Mouse (Mus musculus) ES-Bruce4 (cell line): ENCODE measurements at regions not wholly inside any gene's neighbourhood (a gene's known extent, or its start where the extent isn't known, plus 50 kb on each side); places are given as distances from the start of the nearest gene placed in this dataset.

Experiments used
- H3K27ac ChIP-seq: 2 replicates; pipeline ENCODE4 v1.5.1; 2012; ENCODE audit warnings: low read length, inconsistent platforms; ENCODE audit not compliant: insufficient read depth
- H3K27me3 ChIP-seq: 2 replicates; pipeline ENCODE4 v1.6.1; 2012; ENCODE audit warnings: mild to moderate bottlenecking, low read length, inconsistent platforms; ENCODE audit not compliant: control insufficient read depth, poor library complexity, insufficient read depth, severe bottlenecking
- H3K36me3 ChIP-seq: 2 replicates; pipeline ENCODE4 v1.6.1; 2012; ENCODE audit warnings: inconsistent platforms, mild to moderate bottlenecking, low read length, moderate library complexity; ENCODE audit not compliant: control insufficient read depth, poor library complexity, insufficient read depth, severe bottlenecking
- H3K4me1 ChIP-seq: one replicate; pipeline ENCODE4 v1.8.1; 2011; ENCODE audit warnings: low read length; ENCODE audit not compliant: control insufficient read depth, insufficient read depth
- H3K4me3 ChIP-seq: 2 replicates; pipeline ENCODE4 v1.5.1; 2011; ENCODE audit warnings: low read depth, mild to moderate bottlenecking, low read length
- H3K9ac ChIP-seq: 2 replicates; pipeline ENCODE4 v1.6.1; 2012; ENCODE audit warnings: low read depth, mild to moderate bottlenecking, inconsistent platforms; ENCODE audit not compliant: poor library complexity, severe bottlenecking
- H3K9me3 ChIP-seq: replicated peaks from 2 replicates; pipeline ENCODE4 v1.6.1; 2012; ENCODE audit warnings: mild to moderate bottlenecking, low read length, inconsistent platforms; ENCODE audit not compliant: control insufficient read depth, poor library complexity, insufficient read depth, severe bottlenecking
- CTCF ChIP-seq: IDR thresholded peaks from one replicate; pipeline ENCODE4 v1.8.1; 2011; ENCODE audit warnings: low read depth, low read length
- EP300 ChIP-seq: IDR thresholded peaks from 2 replicates; pipeline ENCODE4 v1.6.1; 2011; ENCODE audit warnings: low read depth, low read length; ENCODE audit not compliant: insufficient read depth
- POLR2A ChIP-seq: IDR thresholded peaks from one replicate; pipeline ENCODE4 v1.8.1; 2011; ENCODE audit warnings: low read length; ENCODE audit not compliant: insufficient read depth

GRCm38 (mm10) chr19:59395739-59396138 lies 50.2 kb upstream of the Pdzd8 start:
- no peaks in the 10 kb centered on the region for H3K27me3 ChIP-seq

GRCm38 (mm10) chr19:59396506-59396905 lies 50.9 kb upstream of the Pdzd8 start:
- H3K4me3 ChIP-seq: no peak overlapping the region
- H3K27me3 ChIP-seq: no peaks in the 10 kb centered on the region
- no peak overlapping the region for H3K27ac ChIP-seq
- no peaks in the 10 kb centered on the region for H3K36me3 ChIP-seq
- no peak overlapping the region for H3K9ac ChIP-seq
- TF ChIP-seq POLR2A (no peak), EP300 (no peak), CTCF (no peak)
- H3K4me1 ChIP-seq: peaks cover 6% of the 10 kb centered on the region
- no peaks in the 10 kb centered on the region for H3K9me3 ChIP-seq

More at GRCm38 (mm10) chr19:59395739-59396138, 50.2 kb upstream of the Pdzd8 start:
- Histone ChIP-seq H3K4me1 (peaks cover 6% of the 10 kb centered on the region), H3K36me3 (no peaks in the 10 kb centered on the region), H3K9ac (no peak overlapping the region), H3K27ac (no peak overlapping the region), H3K9me3 (no peaks in the 10 kb centered on the region), H3K4me3 (no peak overlapping the region)
- TF ChIP-seq POLR2A (no peak), CTCF (no peak), EP300 (no peak)

GRCm38 (mm10) chr19:59399849-59400585 lies 54.4 kb upstream of the Pdzd8 start:
- no peaks in the 10 kb centered on the region for H3K27me3 ChIP-seq
- H3K9me3 ChIP-seq: no peaks in the 10 kb centered on the region
- TF ChIP-seq EP300 (peak; percentile 71; the same call in 1 of the 2 replicates), CTCF (no peak), POLR2A (no peak)
- H3K4me1 ChIP-seq: peaks cover 6% of the 10 kb centered on the region
- no peak overlapping the region for H3K4me3 ChIP-seq
- no peak overlapping the region for H3K27ac ChIP-seq
- H3K9ac ChIP-seq: no peak overlapping the region
- no peaks in the 10 kb centered on the region for H3K36me3 ChIP-seq

GRCm38 (mm10) chr19:59401304-59401703 lies 55.7 kb upstream of the Pdzd8 start:
- no peaks in the 10 kb centered on the region for H3K9me3 ChIP-seq
- peaks cover 6% of the 10 kb centered on the region for H3K4me1 ChIP-seq
- H3K27ac ChIP-seq: no peak overlapping the region
- H3K4me3 ChIP-seq: no peak overlapping the region
- no peaks in the 10 kb centered on the region for H3K27me3 ChIP-seq
- H3K36me3 ChIP-seq: no peaks in the 10 kb centered on the region
- TF ChIP-seq CTCF (no peak), POLR2A (no peak), EP300 (no peak)
- no peak overlapping the region for H3K9ac ChIP-seq

GRCm38 (mm10) chr19:59402097-59402496 lies 56.1 kb upstream of the Emx2 start:
- H3K27me3 ChIP-seq: no peaks in the 10 kb centered on the region
- H3K4me1 ChIP-seq: peaks cover 6% of the 10 kb centered on the region
- H3K4me3 ChIP-seq: no peak overlapping the region
- H3K36me3 ChIP-seq: no peaks in the 10 kb centered on the region
- no peak overlapping the region for H3K27ac ChIP-seq
- no peaks in the 10 kb centered on the region for H3K9me3 ChIP-seq
- H3K9ac ChIP-seq: no peak overlapping the region
- TF ChIP-seq POLR2A: no peak
- TF ChIP-seq CTCF: no peak
- no peak for TF ChIP-seq EP300

GRCm38 (mm10) chr19:59404082-59404481 lies 54.1 kb upstream of the Emx2 start:
- H3K27me3 ChIP-seq: no peaks in the 10 kb centered on the region
- H3K27ac ChIP-seq: no peak overlapping the region
- H3K4me1 ChIP-seq: peaks cover 6% of the 10 kb centered on the region
- no peaks in the 10 kb centered on the region for H3K9me3 ChIP-seq
- H3K36me3 ChIP-seq: no peaks in the 10 kb centered on the region
- H3K9ac ChIP-seq: no peak overlapping the region
- no peak for TF ChIP-seq POLR2A
- TF ChIP-seq EP300: no peak
- TF ChIP-seq CTCF: no peak
- no peak overlapping the region for H3K4me3 ChIP-seq
